7 mouse cellular contexts compared by ENCODE assay signal in the genomic region with DNA sequence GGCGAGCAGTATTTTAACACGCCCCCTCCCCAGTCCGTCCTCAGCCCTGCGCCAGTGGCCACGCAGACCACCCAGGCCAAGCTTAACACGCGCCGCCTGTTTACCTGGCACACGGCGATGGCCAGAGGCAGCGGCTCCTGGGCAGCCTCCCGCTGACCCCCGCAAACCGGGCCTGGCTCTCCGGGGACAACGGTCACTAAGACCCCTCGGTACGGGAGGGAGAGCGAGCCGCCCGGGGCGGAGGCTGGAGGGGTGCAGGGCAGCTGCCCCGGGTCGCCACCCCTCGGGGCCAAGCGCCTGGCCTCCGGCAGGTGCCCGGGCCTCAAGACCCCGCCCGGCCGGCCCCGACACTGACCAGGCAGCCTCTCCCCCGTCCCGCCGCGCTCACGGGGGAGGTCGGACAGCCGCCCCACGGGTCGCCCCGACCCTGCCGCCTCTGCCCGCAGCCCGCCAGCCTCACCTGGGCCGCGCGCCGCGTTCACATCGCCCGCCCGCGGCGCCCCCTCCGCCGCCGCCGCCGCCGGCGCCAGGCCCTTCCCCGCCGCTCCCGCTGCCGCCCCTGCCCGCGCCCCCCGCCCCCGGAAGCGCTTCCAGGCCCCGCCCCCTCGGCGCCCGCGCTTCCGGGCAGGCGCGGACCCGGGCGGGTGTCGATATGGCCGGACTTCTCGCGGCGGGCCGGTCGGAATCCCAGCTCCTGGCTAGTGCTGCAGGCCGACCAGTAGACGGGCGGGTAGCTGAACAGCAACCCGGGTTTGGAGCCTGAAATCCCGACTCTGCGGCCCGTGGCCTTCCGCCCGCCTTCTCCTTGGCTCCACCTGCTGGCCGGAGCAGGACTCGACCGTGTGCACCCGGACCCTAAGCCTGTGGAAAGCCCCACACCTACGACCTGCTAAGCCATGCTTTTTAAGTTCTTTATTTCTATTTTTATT. TPM values are rescaled to one million over a fixed set of nuclear protein-coding genes. Genes with fewer than 3 reads are reported as not detected.
DNase-seq lines count a peak whose midpoint lies in the region; ATAC-seq lines count a peak whose summit lies in the region.

A gene (minus strand): TSS at position 554 of the 929 bp plus-strand sequence.

- peak; percentile 58; the same call in 1 of the 2 replicates for ATAC-seq in cerebellum, adult (ENCODE audit: insufficient number of reproducible peaks, low FRiP score, low TSS enrichment)
- peak; percentile 81 for ATAC-seq in forebrain, embryonic 13.5 days
- peak; percentile 65 to 68; a peak in 2 of 4 replicates for ATAC-seq in hematopoietic stem cell, adult 5-6 weeks (replicated peaks in 1 of 2; ENCODE audit: insufficient read depth in 1 of 2, low FRiP score in 2 of 2, low TSS enrichment in 1 of 2, low read depth in 1 of 2, poor library complexity in 2 of 2, severe bottlenecking in 2 of 2)

- H3K27ac ChIP-seq in forebrain, embryonic 13.5 days: 0 out of 2 replicates have a peak within 1 kb of the TSS, but pooled peaks have one; percentile 35

- peak within 1 kb of the TSS; percentile 98 for H3K9ac ChIP-seq in forebrain, embryonic 13.5 days

- 1% methylated on average over 71 of the region's 102 CpGs for WGBS in forebrain, embryonic 13.5 days

- no peaks in the 10 kb centered on the region for H3K27me3 ChIP-seq in forebrain, embryonic 13.5 days

- H3K9me3 ChIP-seq in forebrain, embryonic 13.5 days (replicated peaks): no peaks in the 10 kb centered on the region

- H3K36me3 ChIP-seq in forebrain, embryonic 13.5 days (ENCODE audit: poor library complexity, severe bottlenecking): peaks cover 17% of the 10 kb centered on the region

- H3K4me3 ChIP-seq in forebrain, embryonic 13.5 days: peak within 1 kb of the TSS; percentile 97

- DNase-seq in R1 (ENCODE audit: low read depth, low spot score): peak; percentile 69
- DNase-seq in layer of hippocampus, postnatal 25 days (ENCODE audit: extremely low spot score in 1 of 2, low spot score in 1 of 2): peak; percentile 57 to 58
- peak; percentile 77 to 84 for DNase-seq in lung, postnatal 4 days
- peak; percentile 62 for DNase-seq in right cerebral cortex, postnatal 25 days

- H3K4me1 ChIP-seq in forebrain, embryonic 13.5 days: peaks cover 45% of the 10 kb centered on the region

- peak within 1 kb of the TSS; percentile 96 for H3K4me2 ChIP-seq in forebrain, embryonic 13.5 days

RNA-seq across cellular contexts. Expression of the gene that starts here (rescaled TPM):
- 4.8 and 6.5 TPM in 2 replicates for polyA plus RNA-seq in forebrain, embryonic 13.5 days (2015; fragmentation: Nextera tagmentation; extraction: Ambion mirVana)
- total RNA-seq in hematopoietic stem cell, adult 5-6 weeks (2017): 7.1 and 13.2 TPM in 2 replicates
- 10 to 100 TPM; 11.7 to 13.3 TPM for total RNA-seq in layer of hippocampus, postnatal 25 days (2021)

Comparison
In these comparisons a context has a peak if more than half of its experiments do, and no peak if none do; other contexts are left out.
1. Peak in every context shown above with its lines: DNase-seq, ATAC-seq, H3K4me3 ChIP-seq and H3K27ac ChIP-seq.